Mouse (Mus musculus): ENCODE measurements at regions not wholly inside any gene's neighbourhood (a gene's known extent, or its start where the extent isn't known, plus 50 kb on each side); places are given as distances from the start of the nearest gene placed in this dataset.

DNA sequence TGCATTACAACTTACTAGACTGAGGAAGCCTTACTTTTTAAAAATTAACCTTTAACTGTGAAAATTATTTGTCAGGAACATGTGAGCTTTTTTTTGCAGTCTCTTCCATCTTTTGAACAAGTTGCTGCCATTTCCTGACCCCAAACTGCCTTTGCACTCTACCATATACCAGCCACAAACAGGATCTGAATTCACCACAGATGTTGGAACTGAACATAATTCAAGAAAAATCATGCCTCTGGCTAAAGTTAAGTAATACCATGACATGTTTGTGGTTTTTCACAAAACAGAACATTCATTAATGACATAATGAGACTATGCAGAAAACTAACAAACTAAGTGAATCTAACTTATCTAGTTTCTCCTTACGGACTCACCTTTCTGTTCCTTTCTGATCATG lies 67.8 kb downstream of the Ch25h start:
- TF ChIP-seq CTCF (IDR thresholded peaks at IDR 0.05) (no peak), EP300 (IDR thresholded peaks at IDR 0.05) (no peak)
